Mouse (Mus musculus) myocyte (in vitro differentiated cells): ENCODE data around the gene Eif3a.

ENCODE experiments used
- CEBPB ChIP-seq: IDR thresholded peaks from 2 replicates; pipeline ENCODE4 v1.6.1; 2011; ENCODE audit warnings: mild to moderate bottlenecking, moderate library complexity; ENCODE audit not compliant: poor library complexity, insufficient read depth, severe bottlenecking
- MAX ChIP-seq: IDR thresholded peaks from one replicate; pipeline ENCODE4 v1.6.1; 2011; ENCODE audit warnings: low read depth, mild to moderate bottlenecking, control low read depth
- POLR2A ChIP-seq: IDR thresholded peaks from one replicate; pipeline ENCODE4 v1.6.1; 2011; ENCODE audit warnings: low read depth, mild to moderate bottlenecking, control low read depth, moderate library complexity; ENCODE audit not compliant: insufficient read length
- TCF12 ChIP-seq: IDR thresholded peaks from one replicate; pipeline ENCODE4 v1.6.1; 2011; ENCODE audit warnings: mild to moderate bottlenecking, control low read depth; ENCODE audit not compliant: poor library complexity, insufficient read depth, severe bottlenecking

DNA sequence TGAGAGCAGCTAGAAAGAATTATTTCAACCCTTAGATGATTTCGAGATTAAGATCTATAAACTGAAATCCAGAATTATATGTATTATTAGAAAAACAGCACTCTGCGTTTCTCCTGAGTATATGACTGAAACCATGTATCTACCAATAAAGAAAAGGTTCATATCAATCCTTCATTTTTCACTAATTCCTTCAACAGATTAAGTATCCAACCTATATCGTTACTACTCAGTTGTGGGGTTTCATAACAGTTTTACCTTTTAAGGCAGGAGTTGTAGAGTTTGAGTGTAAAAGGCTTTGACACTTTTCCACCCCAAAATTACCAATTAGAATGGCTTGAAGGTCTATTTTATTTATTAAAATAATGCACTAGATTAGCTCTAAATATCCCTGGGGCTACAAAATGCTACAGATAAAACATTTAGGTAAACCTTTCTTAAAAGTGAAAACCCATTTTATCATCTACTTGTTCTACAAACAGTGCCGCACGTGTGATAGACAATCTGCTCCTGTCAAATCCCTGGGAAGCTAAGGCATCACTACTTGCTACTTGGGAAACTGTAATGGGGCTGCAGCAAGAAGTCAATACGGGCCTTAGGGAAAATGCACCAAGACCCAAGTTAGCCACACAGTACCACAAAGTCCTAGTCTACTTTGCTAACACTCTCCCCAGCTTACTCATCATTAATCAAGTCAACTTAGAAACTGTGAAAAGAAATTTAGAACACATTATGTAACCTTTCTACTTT, 2.1 kb downstream of the Eif3a start:
- TF ChIP-seq TCF12 = no peak
- TF ChIP-seq POLR2A = no peak
- no peak for TF ChIP-seq CEBPB
- no peak for TF ChIP-seq MAX
